Mouse (Mus musculus) kidney, adult 2 months (tissue): ENCODE results near the gene Postn.

Source experiments
- CTCF ChIP-seq: fragments of 200-500 bp; conservative IDR thresholded peaks from 2 replicates; pipeline ENCODE4 v1.5.1; 2011; ENCODE audit warnings: low read depth, mild to moderate bottlenecking, control low read depth, low read length, moderate library complexity, mixed read lengths; ENCODE audit not compliant: insufficient read depth, insufficient read length
- POLR2A ChIP-seq: fragments of 200-500 bp; IDR thresholded peaks from one replicate; pipeline ENCODE4 v1.6.1; 2011; ENCODE audit warnings: low read depth, low read length, control low read depth

DNA sequence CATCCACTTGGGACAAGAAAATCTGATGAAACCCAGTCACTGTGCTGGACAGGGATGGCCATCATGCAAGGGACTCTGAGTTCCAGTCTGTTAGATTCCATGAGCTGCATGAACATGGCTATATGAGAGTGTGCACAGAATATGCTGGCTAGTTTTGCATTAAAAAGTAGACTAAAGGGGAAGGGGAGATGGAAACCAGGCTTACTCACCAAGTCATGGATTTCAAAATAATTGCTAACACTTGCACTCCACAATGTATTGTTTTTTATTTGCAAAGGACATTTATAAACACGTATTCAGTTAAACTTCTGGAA, 52.6 kb downstream of the Postn start:
- TF ChIP-seq CTCF (no peak), POLR2A (no peak)
